Mouse (Mus musculus) cerebellum, postnatal 14 days (tissue): ENCODE data around the gene Olfr465-ps1.

Experiments used
- DNase-seq, 2 experiments: peaks; one replicate each; pipeline ENCODE4 v3.0.0; 2021; ENCODE audit warnings: mixed read lengths in 2 of 2

The Olfr465-ps1 gene

GRCm38 (mm10) chr13:65137789-65138188 is at the start of gene Olfr465-ps1:
TSS of gene Olfr465-ps1 (plus strand) at chr13:65138089.
- DNase-seq = no peak

- DNase-seq = no peak
These were observed 42.0 kb upstream of the Olfr465-ps1 start for GRCm38 (mm10) chr13:65095923-65096322.

- no peak for DNase-seq
These were observed 40.9 kb upstream of the Olfr465-ps1 start for GRCm38 (mm10) chr13:65097018-65097417.

DNA sequence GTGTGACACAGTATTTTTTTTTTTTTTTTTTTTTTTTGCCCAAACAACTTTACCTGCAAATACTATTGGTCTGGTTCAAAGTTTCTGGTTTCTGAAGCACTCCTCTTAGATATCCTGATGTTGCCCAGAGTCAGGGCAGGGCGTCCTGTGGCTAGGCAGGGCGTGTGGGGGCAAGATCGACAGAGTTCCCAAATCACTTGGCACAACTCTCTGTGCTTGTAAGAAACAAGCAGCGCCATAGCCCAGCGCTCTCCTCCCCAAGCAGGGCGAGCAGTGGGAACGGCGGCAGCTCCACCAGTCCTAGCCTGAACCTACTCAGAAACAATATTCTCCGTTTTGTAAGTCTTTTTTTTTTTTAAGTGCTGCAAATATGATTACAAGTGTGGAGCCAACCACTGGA is 37.2 kb upstream of the Olfr465-ps1 start:
- DNase-seq = no peak

DNA sequence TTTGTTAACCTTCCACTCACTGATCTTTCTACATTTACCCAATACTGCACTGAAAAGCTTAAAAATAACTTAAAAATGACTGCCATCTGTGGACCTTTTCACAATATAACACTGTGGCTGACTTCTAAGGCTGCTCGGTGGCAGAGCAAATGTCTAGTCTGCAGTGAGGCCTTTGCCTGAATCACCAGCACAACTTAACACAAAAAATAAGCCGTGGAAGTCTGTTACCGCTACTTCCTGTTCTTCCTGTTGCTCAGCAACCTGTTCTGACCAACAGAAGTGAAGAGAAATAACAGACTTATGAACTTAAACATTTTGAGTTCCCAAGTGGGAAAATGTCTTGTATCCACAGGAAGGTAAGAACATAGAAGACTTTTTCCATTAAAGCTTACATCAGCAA is 36.7 kb upstream of the Olfr465-ps1 start:
- DNase-seq = no peak

GRCm38 (mm10) chr13:65111961-65112360 is 25.9 kb upstream of the Olfr465-ps1 start:
- DNase-seq = no peak

- peak; percentile 90 to 93 for DNase-seq
These were observed 25.3 kb upstream of the Olfr465-ps1 start, which contains the start of gene Mfsd14b for GRCm38 (mm10) chr13:65112459-65113110. TSS of gene Mfsd14b (minus strand) at chr13:65112975.

- DNase-seq = peak in 1 of 2 experiments; percentile 9
These were observed 24.6 kb upstream of the Olfr465-ps1 start for GRCm38 (mm10) chr13:65113239-65113638.

GRCm38 (mm10) chr13:65120984-65121383 is 16.9 kb upstream of the Olfr465-ps1 start:
- DNase-seq = no peak

DNA sequence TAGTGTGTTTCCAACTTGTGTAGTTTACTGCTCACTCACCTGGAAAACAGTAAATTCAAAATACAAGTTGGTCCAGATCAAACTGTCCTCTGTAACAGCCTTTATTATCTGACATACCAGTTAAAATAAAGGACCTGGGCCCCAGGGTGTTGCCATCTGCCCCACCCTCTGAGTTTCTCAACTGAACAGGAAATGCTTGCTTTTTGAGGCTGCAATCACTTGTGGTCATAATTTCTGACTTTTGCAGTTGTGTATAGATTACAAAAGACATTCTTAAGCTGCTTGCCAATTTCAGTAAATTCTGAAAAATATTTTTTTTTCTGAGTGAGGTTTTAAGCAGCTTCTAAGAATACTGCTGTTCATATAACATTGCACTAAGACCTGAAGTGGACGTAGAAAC is 15.8 kb upstream of the Olfr465-ps1 start:
- DNase-seq = no peak

DNA sequence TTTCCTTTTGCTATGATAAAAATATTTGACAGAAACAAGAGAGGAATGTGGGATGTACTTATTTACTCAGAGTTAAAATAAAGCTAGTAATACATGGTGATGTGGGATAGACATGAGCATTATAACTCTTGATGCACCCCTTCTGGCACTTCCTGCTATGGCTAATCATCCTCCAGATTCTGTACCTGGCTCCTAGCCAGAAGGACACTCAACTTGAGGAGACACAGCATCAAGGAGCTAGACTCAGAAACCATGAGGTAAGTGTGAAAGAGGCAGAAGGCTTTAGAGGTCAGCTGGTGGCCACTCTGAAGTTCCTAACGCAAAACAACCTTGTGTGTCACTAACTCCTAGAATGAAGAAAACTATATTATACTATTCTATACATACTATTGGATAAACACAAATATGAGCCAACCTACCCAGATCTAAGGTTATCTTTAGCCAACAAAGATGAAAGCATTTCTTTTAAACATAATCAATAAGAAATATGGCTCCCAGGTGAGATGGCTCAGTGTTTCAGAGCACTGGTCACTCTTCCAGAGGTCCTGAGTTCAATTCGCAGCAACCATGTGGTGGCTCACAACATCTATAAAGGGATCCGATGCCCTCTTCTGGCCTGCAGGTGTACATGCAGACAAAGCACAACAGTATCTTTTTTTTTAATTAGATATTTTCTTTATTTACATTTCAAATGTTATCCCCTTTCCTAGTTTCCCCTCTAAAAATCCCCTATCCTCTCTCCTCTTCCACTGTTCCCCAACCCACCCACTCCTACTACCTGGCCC is 10.6 kb upstream of the Olfr465-ps1 start:
- no peak for DNase-seq

DNA sequence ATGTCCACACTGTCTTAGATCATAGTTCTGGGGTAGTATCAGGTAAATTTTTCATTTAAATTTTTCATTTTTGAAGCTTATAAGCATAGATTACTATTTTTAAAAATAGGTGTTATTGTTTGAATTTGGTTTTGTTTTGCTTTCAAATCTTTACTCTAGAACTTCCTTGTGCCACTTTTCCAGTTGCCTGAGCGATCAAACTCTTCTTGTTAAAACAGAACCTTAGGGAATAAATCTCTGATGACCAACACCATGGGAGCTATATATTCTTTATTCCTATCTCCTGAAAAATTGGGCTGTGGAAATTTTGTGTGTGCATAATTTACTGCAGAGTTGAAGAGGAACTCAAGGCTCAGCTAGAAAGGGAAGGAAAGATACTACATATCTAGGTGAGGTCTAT is 12.1 kb downstream of the Olfr465-ps1 start, which contains the start of gene Olfr466:
Olfr466 (plus strand) TSS at position 301 of the 400 bp plus-strand sequence.
- no peak for DNase-seq

- no peak for DNase-seq
These were observed 36.2 kb downstream of the Olfr465-ps1 start for GRCm38 (mm10) chr13:65174102-65174501.

DNA sequence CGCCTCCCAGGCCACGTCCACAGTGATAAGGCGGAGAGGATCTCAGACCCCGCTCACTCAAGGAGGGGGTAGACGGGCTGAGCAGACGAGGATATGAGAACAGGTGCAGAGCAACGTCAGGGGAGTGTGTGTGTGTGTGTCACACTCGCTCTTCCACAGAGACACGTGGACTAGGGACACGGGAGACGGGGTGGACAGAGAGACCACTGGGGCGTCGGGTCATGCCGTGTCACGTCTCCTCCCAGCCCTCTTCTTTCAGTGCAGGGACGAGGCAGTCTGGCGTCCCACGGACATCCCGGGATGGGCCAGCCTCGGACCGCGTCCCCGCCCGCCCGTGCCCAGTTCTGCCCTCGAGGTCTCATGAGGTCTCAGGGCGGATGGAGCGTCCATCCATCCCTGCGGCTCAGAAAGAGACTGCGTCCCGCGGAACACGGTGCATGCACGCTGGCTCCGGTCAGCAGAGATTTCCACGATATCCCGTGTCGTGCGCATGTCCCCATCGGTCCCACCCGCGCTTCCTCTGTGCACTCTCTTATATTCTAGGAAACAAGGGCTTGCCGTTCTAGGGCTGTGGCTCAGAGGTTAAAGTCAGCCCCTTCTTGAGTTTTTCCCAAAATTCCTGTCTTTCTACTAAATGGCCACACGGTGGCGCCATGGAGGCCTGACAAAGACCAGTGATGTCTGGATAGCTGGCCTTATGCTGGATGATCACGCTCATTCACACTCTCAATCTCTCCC is 38.0 kb downstream of the Olfr465-ps1 start:
- DNase-seq = peak; percentile 43 to 46

GRCm38 (mm10) chr13:65176472-65177091 is 38.7 kb downstream of the Olfr465-ps1 start:
- peak in 1 of 2 experiments; percentile 1 for DNase-seq
